Mouse (Mus musculus): ENCODE results near the gene Ccdc84. TPM values are rescaled to one million over a fixed set of nuclear protein-coding genes. Genes with fewer than 3 reads are reported as not detected.
A peak's percentile ranks its signal among the peaks of the same experiment; 100 is the strongest.
"Not testable (repeated sequence)": the region's sequence is repeated elsewhere in the genome, so short reads cannot be mapped to it uniquely, and the experiment has no call there.

Gene Ccdc84
- 10 to 100 TPM; 22.4 to 26.1 TPM for total RNA-seq (2021)
- long read RNA-seq, experiment 1, transcript Ccdc84-201 (11 exons, 1,725 nt), result major isoform, 5 of 14 reads
- long read RNA-seq, experiment 1, partial matches to known transcripts, result 0 of 14 reads
- long read RNA-seq, experiment 1, other reads (novel, unspliced or antisense), result 8 of 14 reads
- long read RNA-seq, experiment 2, partial matches to known transcripts, result 1 of 9 reads
- long read RNA-seq, experiment 2, other reads (novel, unspliced or antisense), result 6 of 9 reads

GRCm38 (mm10) chr9:44418519-44419385, at the start of gene Ccdc84:
TSS of gene Ccdc84 (minus strand) at chr9:44418569.
- no peak for DNase-seq (ENCODE audit: low spot score in 2 of 2)

DNA sequence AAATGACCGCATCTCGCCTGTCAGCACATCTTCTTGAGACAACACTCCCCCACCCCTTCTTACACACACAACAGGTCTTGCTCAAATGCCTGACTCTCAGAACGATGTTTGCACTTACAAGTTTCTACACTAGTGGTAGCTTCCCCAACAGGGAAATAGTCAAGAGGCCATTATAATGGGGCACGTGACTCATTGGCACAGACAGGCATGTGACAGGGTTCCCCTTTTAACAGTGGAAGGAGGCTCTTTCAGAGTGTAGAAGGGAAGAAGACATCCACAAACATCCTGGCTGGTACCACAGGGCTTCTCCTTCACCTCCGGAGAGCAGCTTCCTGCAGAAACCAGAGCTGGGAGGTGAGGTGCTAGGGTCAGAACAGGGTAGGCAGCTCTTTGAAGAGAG, 43.6 kb upstream of the Ccdc84 start:
- DNase-seq (ENCODE audit: low spot score in 2 of 2), result no peak

DNA sequence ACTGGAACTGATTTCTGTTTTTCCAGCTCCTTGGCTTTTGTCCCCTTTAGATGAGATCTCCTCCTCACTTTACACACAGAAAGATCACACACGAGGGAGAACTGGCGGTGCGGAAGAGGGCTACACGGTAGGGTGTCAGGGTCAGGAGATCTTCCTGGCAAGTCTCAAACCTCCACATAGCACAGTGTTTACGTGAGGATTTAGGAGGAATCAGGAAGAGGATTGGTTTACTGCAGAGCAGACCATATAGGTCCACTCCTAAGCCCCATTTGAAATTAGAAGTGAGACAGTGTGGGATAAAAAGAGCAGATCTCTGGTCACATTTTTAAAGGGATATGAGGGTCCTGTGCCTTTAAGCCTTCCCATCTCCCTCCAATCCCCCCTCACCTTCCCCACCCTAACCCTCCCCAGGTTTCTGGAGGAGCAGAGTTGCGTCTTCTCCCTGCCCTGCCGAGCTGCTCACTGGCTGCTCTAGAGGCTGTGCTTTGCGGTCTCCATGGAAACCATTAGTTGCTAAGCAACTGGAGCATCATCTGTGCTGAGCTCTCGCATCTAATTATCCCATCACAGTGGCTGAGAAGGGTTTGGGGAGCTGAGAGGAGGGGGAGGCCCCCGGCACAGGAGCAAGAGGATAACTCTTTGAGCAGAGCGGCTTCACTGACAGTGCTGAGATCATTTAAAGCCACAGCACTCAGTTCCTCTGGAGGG, 38.8 kb upstream of the Ccdc84 start:
- DNase-seq (ENCODE audit: low spot score in 2 of 2), result no peak

- no peak for DNase-seq (ENCODE audit: low spot score in 2 of 2)
These were observed 36.5 kb upstream of the Ccdc84 start, which contains the start of gene Upk2 for GRCm38 (mm10) chr9:44454891-44455220. TSS of gene Upk2 (minus strand) at chr9:44454976.

- DNase-seq (ENCODE audit: low spot score in 2 of 2), result peak; percentile 82 to 90
These were observed 35.9 kb upstream of the Ccdc84 start for GRCm38 (mm10) chr9:44454132-44454890.

GRCm38 (mm10) chr9:44450387-44450786, 32.0 kb upstream of the Ccdc84 start:
- no peak for DNase-seq (ENCODE audit: low spot score in 2 of 2)

- not testable (repeated sequence) for DNase-seq (ENCODE audit: low spot score in 2 of 2)
These were observed 26.1 kb upstream of the Ccdc84 start for GRCm38 (mm10) chr9:44444402-44445025.

DNA sequence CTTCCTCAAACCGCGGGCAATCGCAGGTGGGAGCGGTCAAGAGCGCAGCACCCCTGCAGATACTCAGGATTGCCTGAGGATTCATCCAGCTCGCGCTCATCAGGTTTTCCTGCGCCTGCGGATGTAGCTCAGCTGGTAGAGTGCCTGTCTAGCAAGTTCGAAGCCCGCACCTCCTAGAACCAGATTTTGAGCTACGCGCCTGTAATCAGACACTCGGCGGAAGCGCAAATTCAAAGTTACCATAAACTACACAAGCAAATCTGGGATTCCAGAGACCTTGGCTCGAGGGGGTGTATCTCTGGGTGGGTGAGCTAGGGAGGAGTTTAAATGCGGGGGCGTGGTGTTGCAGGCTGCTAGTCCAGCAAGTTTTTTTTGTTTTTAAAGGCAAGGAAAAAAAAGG, 22.6 kb upstream of the Ccdc84 start, which contains the start of gene Foxr1:
Gene Foxr1, minus strand, starts transcription at position 176 of the 400 bp plus-strand sequence.
- DNase-seq (ENCODE audit: low spot score in 2 of 2), result no peak

- no peak for DNase-seq (ENCODE audit: low spot score in 2 of 2)
These were observed 17.4 kb upstream of the Ccdc84 start for GRCm38 (mm10) chr9:44435747-44436146.

- no peak for DNase-seq (ENCODE audit: low spot score in 2 of 2)
These were observed 14.3 kb upstream of the Ccdc84 start for GRCm38 (mm10) chr9:44432577-44433185.

DNA sequence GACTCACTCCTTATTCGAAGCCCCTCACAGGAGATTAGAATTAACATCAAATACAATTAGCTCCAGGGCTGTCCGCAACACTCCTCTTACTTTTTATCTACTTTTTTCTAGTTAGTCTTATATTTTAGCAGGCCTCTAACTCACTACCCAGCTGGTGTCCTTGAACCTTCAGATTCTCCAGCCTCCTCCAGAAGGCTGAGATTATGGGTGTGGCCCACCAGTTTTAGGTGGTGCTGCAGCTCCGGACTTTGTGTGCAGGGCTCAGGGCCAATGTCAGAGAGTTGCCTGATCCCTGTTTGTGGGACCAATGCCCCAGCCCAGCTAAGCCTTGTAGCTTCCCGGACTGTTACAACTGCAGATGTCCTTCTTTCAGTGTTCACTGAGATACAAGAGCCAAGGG, 5.2 kb upstream of the Ccdc84 start:
- no peak for DNase-seq (ENCODE audit: low spot score in 2 of 2)

DNA sequence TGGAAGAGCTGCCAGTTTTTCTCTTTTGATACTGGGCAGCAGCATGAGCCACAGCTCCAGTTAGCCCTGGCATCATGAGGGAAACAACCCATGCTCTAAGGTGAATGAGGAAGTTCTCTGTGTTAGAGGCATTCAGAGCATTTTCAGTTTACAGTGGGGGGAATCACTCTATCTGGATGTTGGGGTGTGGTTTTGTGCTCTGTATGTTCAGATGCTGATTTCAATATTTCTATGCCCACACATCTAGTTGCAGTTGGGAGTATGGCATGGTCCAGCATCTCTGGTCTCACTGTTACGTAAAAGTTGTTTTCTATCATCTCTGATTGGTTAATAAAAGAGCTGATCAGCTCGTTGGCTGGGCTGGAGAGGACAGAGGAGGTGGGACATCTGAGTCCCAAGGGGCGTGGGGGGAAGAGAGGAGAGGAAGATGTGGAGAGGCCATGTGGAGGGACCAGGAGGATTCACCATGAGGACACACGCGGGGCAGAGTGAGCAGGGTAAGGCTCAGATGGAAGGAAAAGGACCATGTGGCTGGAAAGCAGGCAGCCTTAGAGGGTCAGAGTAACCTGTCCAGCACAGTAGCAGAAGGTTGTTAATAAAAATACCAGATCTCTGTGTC, 2.0 kb upstream of the Ccdc84 start:
- DNase-seq (ENCODE audit: low spot score in 2 of 2), result no peak

GRCm38 (mm10) chr9:44419730-44420129, 1.4 kb upstream of the Ccdc84 start:
- not testable (repeated sequence) for DNase-seq (ENCODE audit: low spot score in 2 of 2)

GRCm38 (mm10) chr9:44417892-44418363, 441 bp downstream of the Ccdc84 start:
- DNase-seq (ENCODE audit: low spot score in 2 of 2), result peak; percentile 97 to 98

DNA sequence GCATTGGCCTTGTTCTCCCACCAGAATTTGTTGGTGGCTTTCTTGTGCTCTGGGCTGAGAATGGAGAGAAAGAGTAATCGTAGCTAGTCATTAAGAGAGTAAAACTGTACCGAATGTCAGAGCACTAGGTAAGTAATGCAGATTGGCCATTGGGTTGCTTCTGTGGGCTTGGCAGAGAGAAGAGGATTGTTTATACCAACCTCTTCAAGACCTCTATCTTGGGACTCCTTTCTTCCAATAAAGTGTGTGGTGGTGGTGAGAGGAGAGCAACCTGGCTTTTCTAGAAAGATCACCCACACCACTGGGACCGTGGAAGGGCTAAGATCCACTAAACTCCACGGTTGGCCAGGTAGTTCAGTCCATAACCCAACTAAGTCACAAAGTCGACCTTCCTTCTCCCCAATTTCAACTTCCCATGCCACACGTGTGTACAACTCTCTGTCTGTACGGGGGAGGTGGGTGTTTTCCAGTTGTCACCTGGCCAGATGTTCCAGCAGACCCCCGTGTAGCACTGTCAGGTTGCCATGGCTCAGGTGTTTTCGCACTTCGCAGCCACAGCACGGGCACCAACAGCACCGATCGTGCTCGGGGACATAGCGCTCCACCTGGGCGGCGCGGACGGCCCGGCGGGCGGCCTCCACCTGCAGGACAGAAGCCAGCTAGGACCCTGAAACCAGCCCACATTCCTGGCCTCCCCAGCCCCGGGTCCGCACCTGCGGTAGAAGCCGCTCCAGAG, 1.0 kb downstream of the Ccdc84 start:
- no peak for DNase-seq (ENCODE audit: low spot score in 2 of 2)

DNA sequence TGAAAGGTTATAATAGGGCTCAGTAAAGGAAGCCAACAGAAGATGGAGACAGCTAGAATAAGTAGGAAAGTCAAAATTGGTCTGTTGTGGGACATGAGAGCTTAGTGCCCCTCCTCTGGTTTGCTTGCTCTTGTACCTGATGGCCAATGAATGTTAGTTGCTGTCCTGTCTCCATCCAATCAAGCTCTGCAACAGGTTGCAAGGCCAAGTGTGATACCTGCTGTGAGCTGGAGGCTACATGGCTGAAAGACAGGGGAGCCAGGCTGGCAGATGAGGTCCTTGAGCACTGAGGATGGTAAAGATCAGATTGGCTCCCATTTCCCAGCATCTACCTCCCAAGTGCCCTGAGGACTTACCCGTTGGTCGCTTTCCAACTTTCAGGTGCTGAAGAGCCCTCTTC, 5.6 kb downstream of the Ccdc84 start:
- DNase-seq (ENCODE audit: low spot score in 2 of 2), result no peak

DNA sequence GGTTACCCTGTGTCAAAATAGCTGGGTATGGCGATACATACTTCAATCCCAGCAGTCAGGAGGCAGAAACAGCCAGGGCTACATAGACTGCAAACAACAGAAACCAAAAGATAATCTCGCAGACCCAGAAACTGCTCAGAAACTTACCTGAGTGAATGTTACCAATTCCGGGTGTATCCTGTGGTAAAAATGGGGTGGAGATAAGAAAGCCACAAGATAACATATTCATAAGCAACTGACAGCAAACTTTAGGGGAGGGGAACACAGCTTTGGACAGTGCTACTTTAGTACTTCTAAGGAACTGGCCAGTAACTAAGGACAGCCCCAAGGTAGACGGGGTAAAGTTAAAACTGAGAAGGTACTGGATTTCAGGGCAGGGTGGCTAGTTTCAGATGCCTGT, 6.1 kb downstream of the Ccdc84 start:
- no peak for DNase-seq (ENCODE audit: low spot score in 2 of 2)

- no peak for DNase-seq (ENCODE audit: low spot score in 2 of 2)
These were observed 6.7 kb downstream of the Ccdc84 start for GRCm38 (mm10) chr9:44411601-44412130.

All from adrenal gland, adult 18-20 months (tissue).